Mouse (Mus musculus) adrenal gland, postnatal 4 days (tissue): Measurements from ENCODE around the gene Serpina3b. TPM values are rescaled to one million over a fixed set of nuclear protein-coding genes. Genes with fewer than 3 reads are reported as not detected.
"Not testable (repeated sequence)": the region's sequence is repeated elsewhere in the genome, so short reads cannot be mapped to it uniquely, and the experiment has no call there.

ENCODE experiments used
- DNase-seq, 2 experiments: peaks; one replicate each; pipeline ENCODE4 v3.0.0; 2021 to 2022; ENCODE audit warnings: low spot score in 2 of 2, mixed read lengths in 2 of 2
- long read RNA-seq, 2 experiments: library from polyadenylated mRNA; stranded (forward); transcript quantifications; one replicate each; pipeline ENCODE4 v2.0.0; 2021
- total RNA-seq, 2 experiments: library from RNA; stranded (reverse); gene quantifications; 2 replicates each; pipeline ENCODE4 v1.2.3; 2021

The Serpina3b gene
- total RNA-seq: under 1 TPM in 1 of 2 experiments, not detected in 1; 0.70 TPM
- long read RNA-seq, experiment 1: 0 reads
- long read RNA-seq, experiment 2: 0 reads

- DNase-seq: no peak
Observed at GRCm38 (mm10) chr12:104127696-104128095, at the start of gene Serpina3b. TSS of gene Serpina3b (plus strand) at chr12:104127996.

DNA sequence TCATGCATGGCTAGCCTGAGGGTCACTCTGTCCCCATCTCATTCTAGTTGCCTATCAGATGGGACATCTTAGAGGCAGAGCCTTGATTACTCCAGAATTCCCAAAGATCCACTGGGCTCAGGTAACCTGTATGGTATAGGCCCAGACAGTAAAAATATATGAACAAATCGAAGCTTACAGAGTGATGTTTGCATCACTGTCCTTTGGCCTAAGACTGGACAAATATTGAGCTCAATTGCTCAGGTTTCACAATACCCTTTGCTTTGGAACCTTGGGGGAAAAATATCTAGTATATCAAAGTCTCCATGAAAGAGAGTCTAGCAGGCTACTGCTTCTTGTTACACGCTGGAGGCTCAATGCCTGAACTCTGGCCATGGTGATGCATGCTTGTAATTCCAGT is 37.7 kb upstream of the Serpina3b start:
- DNase-seq: no peak

- DNase-seq: no peak
Observed at GRCm38 (mm10) chr12:104091303-104091702, 36.5 kb upstream of the Serpina3b start.

DNA sequence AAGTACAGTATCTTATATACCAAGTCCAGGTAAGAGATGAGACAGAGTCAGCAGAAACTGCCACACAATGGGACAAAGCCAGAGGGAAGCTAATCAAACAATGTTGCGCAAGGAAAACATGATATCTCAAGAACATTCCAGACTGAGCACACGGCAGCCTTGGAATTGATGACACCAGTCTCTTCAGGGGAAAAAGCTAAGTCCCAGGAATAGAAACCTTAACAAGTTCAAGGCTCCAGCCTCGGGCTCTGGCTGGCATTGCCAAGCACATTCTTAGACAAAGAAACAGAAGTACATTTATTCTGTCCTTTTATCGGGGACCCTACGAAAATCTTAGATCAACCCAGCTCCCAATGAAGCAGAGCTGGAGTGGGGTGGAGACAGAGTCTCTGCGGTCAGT is 27.0 kb upstream of the Serpina3b start, which contains the start of gene Serpina5:
TSS of gene Serpina5 (plus strand) at position 346 of the 400 bp plus-strand sequence.
- no peak for DNase-seq

DNA sequence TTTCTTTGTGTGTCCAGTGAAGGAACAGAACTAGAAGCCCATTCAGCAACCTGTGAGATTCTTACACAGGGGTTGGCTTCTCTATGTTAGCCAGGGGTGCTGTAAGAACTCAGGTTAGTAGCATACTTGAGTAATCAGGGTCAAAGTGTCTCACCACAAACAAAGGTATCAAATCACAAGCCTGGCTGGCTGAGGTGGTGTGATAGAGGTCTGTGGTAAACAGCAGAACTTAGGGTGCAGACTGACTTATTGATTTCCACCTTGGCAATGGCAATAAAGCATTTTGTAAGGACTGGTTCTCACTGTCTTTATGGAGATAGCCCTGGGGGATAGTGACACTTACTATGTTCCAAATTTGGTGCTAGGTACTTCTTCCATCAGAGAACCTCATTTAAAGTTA is 21.9 kb upstream of the Serpina3b start:
- DNase-seq: no peak

GRCm38 (mm10) chr12:104106919-104107318 is 20.9 kb upstream of the Serpina3b start:
- DNase-seq: no peak

GRCm38 (mm10) chr12:104108507-104108906 is 19.3 kb upstream of the Serpina3b start:
- no peak for DNase-seq

- DNase-seq: not testable (repeated sequence)
Observed at GRCm38 (mm10) chr12:104112333-104112732, 15.5 kb upstream of the Serpina3b start, which contains the start of gene Serpina3a. TSS of gene Serpina3a (plus strand) at chr12:104112724.

- no peak for DNase-seq
Observed at GRCm38 (mm10) chr12:104114921-104115579, 12.7 kb upstream of the Serpina3b start.

GRCm38 (mm10) chr12:104123097-104123496 is 4.7 kb upstream of the Serpina3b start:
- DNase-seq: no peak

- DNase-seq: no peak
Observed at GRCm38 (mm10) chr12:104123996-104124395, 3.8 kb upstream of the Serpina3b start.

DNA sequence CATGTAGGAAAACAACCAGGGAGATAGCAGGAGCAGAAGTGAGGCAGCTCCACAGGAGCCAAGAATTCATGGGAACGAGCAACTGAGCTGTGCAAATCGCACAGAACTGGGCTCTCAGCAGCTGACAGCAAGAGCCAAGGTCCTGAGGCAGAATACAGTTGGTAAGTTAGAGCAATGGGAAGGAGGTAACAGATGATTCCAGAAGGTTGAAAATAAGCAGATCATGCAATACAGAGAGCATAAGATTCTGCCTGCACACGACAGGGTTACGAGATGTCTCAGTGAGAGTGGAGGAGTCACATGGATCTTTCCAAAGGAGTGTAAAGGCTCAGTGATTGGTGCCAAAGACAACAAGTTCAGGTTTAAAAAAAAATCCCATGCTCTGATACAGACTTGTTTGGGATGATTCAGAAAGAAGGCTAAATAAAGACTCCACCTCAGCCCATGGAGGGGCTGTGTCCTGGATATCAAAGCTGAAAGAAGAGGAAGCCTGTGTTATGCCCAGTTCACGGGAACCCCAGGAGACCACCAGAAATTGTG is 2.7 kb upstream of the Serpina3b start:
- DNase-seq: no peak

GRCm38 (mm10) chr12:104131041-104131440 is 3.2 kb downstream of the Serpina3b start:
- no peak for DNase-seq

GRCm38 (mm10) chr12:104138216-104138615 is 10.4 kb downstream of the Serpina3b start:
- DNase-seq: no peak

DNA sequence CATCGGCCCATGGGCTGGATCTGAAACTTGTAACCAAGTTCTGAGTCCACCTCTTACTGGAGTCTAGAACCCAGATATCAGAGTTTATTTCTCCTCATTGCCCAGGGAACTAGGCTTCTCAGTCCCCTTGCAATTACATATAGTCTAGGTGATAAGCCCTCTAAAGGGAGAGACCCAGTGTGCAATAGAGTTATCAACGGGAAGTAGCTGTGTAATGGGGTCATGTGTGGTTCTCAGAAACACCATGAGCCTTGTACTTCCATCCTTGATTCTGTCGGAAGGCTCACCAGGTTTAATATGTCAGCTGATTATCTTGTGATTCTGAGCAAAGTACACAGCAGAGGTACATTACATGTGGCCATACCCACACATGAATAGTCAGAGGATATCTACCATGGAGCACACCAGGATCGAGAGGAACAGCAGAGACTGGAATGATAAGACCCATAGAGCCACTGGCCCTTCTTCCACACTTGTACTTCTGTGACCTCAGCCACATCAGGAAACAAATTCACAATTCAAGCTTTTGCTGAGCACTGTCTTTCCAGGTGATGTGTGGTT is 12.8 kb downstream of the Serpina3b start:
- no peak for DNase-seq

DNA sequence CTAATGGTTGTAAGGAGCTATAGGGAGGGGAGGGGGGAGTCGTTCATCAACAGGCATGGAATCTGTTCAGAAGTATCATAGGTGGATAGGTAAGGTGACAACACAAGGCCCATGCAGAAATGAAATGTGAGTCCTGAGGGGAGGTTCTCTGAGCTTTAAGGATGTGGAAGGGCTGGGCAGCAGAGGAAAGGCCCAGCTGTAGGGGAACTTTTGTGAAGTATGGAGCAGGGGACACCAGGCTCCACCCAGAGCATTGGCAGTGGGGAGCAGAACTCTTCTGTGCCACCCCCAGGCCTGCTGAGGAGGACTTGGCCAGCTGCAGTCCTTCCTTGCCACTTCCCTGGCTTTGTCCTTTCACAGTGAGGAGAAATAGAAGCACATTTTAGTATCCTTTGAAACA is 13.7 kb downstream of the Serpina3b start:
- no peak for DNase-seq

DNA sequence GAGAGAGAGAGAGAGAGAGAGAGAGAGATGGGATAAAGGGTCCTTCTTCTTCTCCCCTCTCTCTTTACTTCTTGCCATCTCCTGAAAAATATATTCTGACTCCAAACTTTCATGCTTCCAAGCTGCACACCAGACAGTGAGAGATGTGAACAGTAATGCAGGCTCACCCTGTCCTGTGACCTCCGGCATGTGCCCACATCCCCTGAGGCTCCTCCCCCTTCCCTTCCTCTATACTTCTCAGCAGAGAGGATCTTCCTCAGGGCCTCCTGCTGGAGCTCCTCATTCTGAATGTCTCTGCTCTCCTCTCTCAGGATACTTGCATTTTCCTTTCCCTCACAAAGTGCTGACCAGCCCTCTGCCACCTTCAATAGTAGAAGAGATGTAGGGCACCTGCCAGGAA is 14.6 kb downstream of the Serpina3b start:
- DNase-seq: no peak

DNA sequence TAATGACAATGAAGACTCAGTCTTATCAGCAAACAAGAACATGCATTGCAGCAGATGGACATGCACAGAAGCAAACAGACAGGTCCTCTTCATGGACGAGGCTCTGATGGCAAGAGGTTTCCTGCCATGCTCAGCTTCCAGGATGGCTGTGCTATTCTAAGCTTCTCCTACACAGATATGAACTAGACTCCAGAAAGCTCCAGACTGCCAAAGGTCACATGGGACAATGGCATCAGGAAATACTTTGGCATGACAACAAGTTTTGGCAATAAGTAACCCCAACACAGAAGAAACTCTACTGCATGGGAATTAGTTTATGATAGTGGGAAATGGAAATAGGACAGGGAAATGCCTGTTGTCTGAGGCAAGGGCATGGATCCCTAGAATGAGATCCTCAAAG is 15.5 kb downstream of the Serpina3b start:
- DNase-seq: no peak

GRCm38 (mm10) chr12:104145571-104145970 is 17.8 kb downstream of the Serpina3b start:
- no peak for DNase-seq

DNA sequence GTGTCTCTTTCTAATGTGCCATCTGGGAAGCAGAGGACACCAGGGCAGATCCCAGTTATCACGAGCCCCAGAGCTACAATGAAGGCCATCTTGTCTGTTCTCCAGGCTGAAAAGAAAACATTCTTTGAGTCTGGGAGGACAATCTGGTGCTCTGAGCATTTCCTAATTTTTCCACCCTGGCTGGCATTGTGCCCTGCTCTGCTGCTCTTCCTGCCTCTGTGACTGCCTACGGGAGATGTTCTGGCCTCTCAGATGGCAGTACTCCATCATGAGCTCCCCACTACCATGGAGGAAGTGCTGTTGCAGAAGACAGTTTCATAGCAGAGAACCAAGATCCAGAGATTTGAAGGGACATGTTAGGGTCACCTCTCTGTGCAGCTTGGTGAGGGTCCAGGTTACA is 24.2 kb downstream of the Serpina3b start:
- DNase-seq: no peak

GRCm38 (mm10) chr12:104153041-104153645 is 25.3 kb downstream of the Serpina3b start:
- no peak for DNase-seq

- no peak for DNase-seq
Observed at GRCm38 (mm10) chr12:104153656-104154055, 25.9 kb downstream of the Serpina3b start, which contains the start of gene Serpina3c. TSS of gene Serpina3c (minus strand) at chr12:104153870.
